Mouse (Mus musculus) hindbrain, embryonic 14.5 days (tissue): Measurements from ENCODE around the gene Wipi1. TPM values are rescaled to one million over a fixed set of nuclear protein-coding genes. Genes with fewer than 3 reads are reported as not detected.

Experiments
- ATAC-seq: fragments of 200-750 bp; cut with Nextera tagmentation; 2 replicates; pipeline ENCODE4 v1.8.0; 2017; ENCODE audit warnings: moderate number of reproducible peaks, mild to moderate bottlenecking, moderate TSS enrichment, moderate library complexity; ENCODE audit not compliant: low FRiP score
- DNase-seq: peaks from one replicate; pipeline ENCODE4 v3.0.0-alpha.2; 2015; ENCODE audit warnings: low spot score
- H3K27ac ChIP-seq: fragments of 300-500 bp; sonication (generic); 2 replicates; pipeline ENCODE4 v1.5.1; 2014; ENCODE audit warnings: mild to moderate bottlenecking, moderate library complexity
- H3K27me3 ChIP-seq: fragments of 300-500 bp; sonication (generic); 2 replicates; pipeline ENCODE4 v1.6.1; 2014; ENCODE audit warnings: mild to moderate bottlenecking, low read length, mixed read lengths; ENCODE audit not compliant: control insufficient read depth, insufficient read depth
- H3K36me3 ChIP-seq: fragments of 300-500 bp; sonication (generic); replicated peaks from 2 replicates; pipeline ENCODE4 v1.6.1; 2014; ENCODE audit not compliant: control insufficient read depth, insufficient read depth
- H3K4me1 ChIP-seq: fragments of 300-500 bp; sonication (generic); replicated peaks from 2 replicates; pipeline ENCODE4 v1.6.1; 2014; ENCODE audit warnings: antibody characterized with exemption, low read length, mixed read lengths; ENCODE audit not compliant: control insufficient read depth, insufficient read depth
- H3K4me2 ChIP-seq: fragments of 300-500 bp; sonication (generic); replicated peaks from 2 replicates; pipeline ENCODE4 v1.6.1; 2014; ENCODE audit warnings: mild to moderate bottlenecking, moderate library complexity
- H3K4me3 ChIP-seq: fragments of 300-500 bp; sonication (generic); replicated peaks from 2 replicates; pipeline ENCODE4 v1.5.1; 2014; ENCODE audit warnings: mild to moderate bottlenecking, low read length
- H3K9ac ChIP-seq: fragments of 300-500 bp; sonication (generic); 2 replicates; pipeline ENCODE4 v1.6.1; 2014
- H3K9me3 ChIP-seq: fragments of 300-500 bp; sonication (generic); 2 replicates; pipeline ENCODE4 v1.6.1; 2016; ENCODE audit warnings: low read length; ENCODE audit not compliant: control insufficient read depth
- whole genome bisulfite sequencing: fragments of 180-500 bp; shearing (Covaris S2); extraction: QIAGEN DNeasy Blood & Tissue Kit; methylation state at CpG from one replicate; pipeline ENCODE4 v1.1.7; 2014; 5-methylcytosine and 5-hydroxymethylcytosine counted together
- polyA plus RNA-seq: library from polyadenylated mRNA; unstranded; fragments of >200 nt; fragmentation: Nextera tagmentation; extraction: Ambion mirVana; gene quantifications from 2 replicates; pipeline ENCODE4 v1.2.1, GENCODE M21; 2014

The Wipi1 gene
- polyA plus RNA-seq, 1 experiment from 2014 or later, result 13.2 TPM

DNA sequence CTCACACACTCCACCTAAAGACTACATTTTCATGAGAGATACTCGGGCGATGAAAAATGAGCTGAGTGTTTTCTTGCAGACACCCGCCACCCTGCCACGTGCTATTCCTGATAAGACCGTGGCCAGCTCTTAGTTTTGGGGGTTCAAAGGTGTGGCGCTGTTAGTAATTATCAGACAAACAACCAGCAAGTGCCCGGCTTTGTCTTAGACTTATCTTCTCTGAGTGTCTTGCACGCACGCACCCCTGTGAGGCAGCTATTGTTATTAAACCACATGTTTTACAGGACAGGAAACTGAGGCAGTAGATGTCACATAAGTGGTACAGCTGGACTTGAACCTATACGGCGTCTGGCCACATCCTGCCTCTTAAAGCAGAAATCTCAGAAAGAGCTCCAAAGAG, 54.3 kb downstream of the Wipi1 start:
- no peaks in the 10 kb centered on the region for H3K27me3 ChIP-seq
- no peak overlapping the region for H3K9ac ChIP-seq
- ATAC-seq (no peak), DNase-seq (no peak)
- no peaks in the 10 kb centered on the region for H3K4me1 ChIP-seq
- no peak overlapping the region for H3K4me3 ChIP-seq
- 86% methylated on average over 11 of the region's 11 CpGs for WGBS
- H3K9me3 ChIP-seq, result no peaks in the 10 kb centered on the region
- H3K36me3 ChIP-seq, result no peaks in the 10 kb centered on the region
- H3K27ac ChIP-seq, result no peak overlapping the region
- H3K4me2 ChIP-seq, result no peak overlapping the region

GRCm38 (mm10) chr11:109556130-109556529, 55.6 kb downstream of the Wipi1 start:
- no peak overlapping the region for H3K4me2 ChIP-seq
- H3K27me3 ChIP-seq, result no peaks in the 10 kb centered on the region
- ATAC-seq (no peak), DNase-seq (no peak)
- no peak overlapping the region for H3K27ac ChIP-seq
- 92% methylated on average over 6 of the region's 6 CpGs for WGBS
- H3K9ac ChIP-seq, result no peak overlapping the region
- no peaks in the 10 kb centered on the region for H3K36me3 ChIP-seq
- H3K4me3 ChIP-seq, result no peak overlapping the region
- H3K9me3 ChIP-seq, result no peaks in the 10 kb centered on the region
- H3K4me1 ChIP-seq, result no peaks in the 10 kb centered on the region

GRCm38 (mm10) chr11:109554443-109554842, 57.3 kb downstream of the Wipi1 start:
- WGBS, result 61% methylated on average over 3 of the region's 3 CpGs
- H3K27ac ChIP-seq, result no peak overlapping the region
- H3K27me3 ChIP-seq, result no peaks in the 10 kb centered on the region
- H3K9me3 ChIP-seq, result no peaks in the 10 kb centered on the region
- H3K4me2 ChIP-seq, result no peak overlapping the region
- no peaks in the 10 kb centered on the region for H3K4me1 ChIP-seq
- no peaks in the 10 kb centered on the region for H3K36me3 ChIP-seq
- no peak overlapping the region for H3K4me3 ChIP-seq
- DNase-seq (no peak), ATAC-seq (no peak)
- no peak overlapping the region for H3K9ac ChIP-seq

DNA sequence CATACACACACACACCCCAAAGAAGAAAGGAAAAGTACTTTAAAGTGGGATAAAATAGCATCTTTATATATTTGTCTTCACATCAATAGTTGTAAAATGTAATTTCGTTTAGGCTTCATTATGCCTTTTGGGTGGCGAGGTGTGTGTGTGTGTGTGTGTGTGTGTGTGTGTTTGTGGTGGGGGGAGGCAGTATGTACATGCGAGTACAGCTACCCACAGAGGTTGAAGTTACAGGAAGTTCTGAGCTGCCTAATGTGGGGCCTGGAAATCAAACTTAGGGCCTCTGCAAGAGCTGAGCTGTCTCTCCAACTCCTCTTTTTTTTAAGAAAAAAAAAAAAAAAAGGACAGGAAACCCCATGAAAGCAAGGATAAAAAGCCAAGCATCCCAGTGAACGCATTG, 57.8 kb downstream of the Wipi1 start:
- DNase-seq, result no peak
- WGBS, result 78% methylated on average over 4 of the region's 4 CpGs
- Histone ChIP-seq H3K27ac (no peak overlapping the region), H3K4me3 (no peak overlapping the region), H3K36me3 (no peaks in the 10 kb centered on the region), H3K4me2 (no peak overlapping the region), H3K9me3 (no peaks in the 10 kb centered on the region), H3K9ac (no peak overlapping the region), H3K4me1 (no peaks in the 10 kb centered on the region), H3K27me3 (no peaks in the 10 kb centered on the region)
- ATAC-seq, result no peak

GRCm38 (mm10) chr11:109549599-109550290, 62.0 kb downstream of the Wipi1 start:
- H3K27ac ChIP-seq, result no peak overlapping the region
- H3K36me3 ChIP-seq, result no peaks in the 10 kb centered on the region
- no peaks in the 10 kb centered on the region for H3K4me1 ChIP-seq
- H3K27me3 ChIP-seq, result no peaks in the 10 kb centered on the region
- DNase-seq (no peak), ATAC-seq (no peak)
- no peak overlapping the region for H3K4me2 ChIP-seq
- H3K9me3 ChIP-seq, result no peaks in the 10 kb centered on the region
- no peak overlapping the region for H3K4me3 ChIP-seq
- 80% methylated on average over 5 of the region's 5 CpGs for WGBS
- no peak overlapping the region for H3K9ac ChIP-seq

- Histone ChIP-seq H3K36me3 (no peaks in the 10 kb centered on the region), H3K9me3 (no peaks in the 10 kb centered on the region), H3K9ac (no peak overlapping the region), H3K4me2 (no peak overlapping the region), H3K27ac (no peak overlapping the region), H3K4me1 (no peaks in the 10 kb centered on the region), H3K27me3 (no peaks in the 10 kb centered on the region), H3K4me3 (no peak overlapping the region)
- ATAC-seq (no peak), DNase-seq (no peak)
- WGBS, result 100% methylated on average over 1 of the region's 1 CpGs
Observed at GRCm38 (mm10) chr11:109547652-109548051, 64.1 kb downstream of the Wipi1 start.

- ATAC-seq, result no peak
- no peaks in the 10 kb centered on the region for H3K27me3 ChIP-seq
- H3K27ac ChIP-seq, result no peak overlapping the region
- no peaks in the 10 kb centered on the region for H3K9me3 ChIP-seq
- no peak overlapping the region for H3K9ac ChIP-seq
- no peaks in the 10 kb centered on the region for H3K4me1 ChIP-seq
- no peaks in the 10 kb centered on the region for H3K36me3 ChIP-seq
- no peak overlapping the region for H3K4me2 ChIP-seq
- WGBS, result 56% methylated on average over 16 of the region's 16 CpGs
- H3K4me3 ChIP-seq, result no peak overlapping the region
- DNase-seq, result no peak
Observed at GRCm38 (mm10) chr11:109546305-109547001, 65.3 kb downstream of the Wipi1 start.

- ATAC-seq (no peak), DNase-seq (no peak)
- Histone ChIP-seq H3K4me2 (no peak overlapping the region), H3K27me3 (no peaks in the 10 kb centered on the region), H3K4me3 (no peak overlapping the region), H3K9ac (no peak overlapping the region), H3K27ac (no peak overlapping the region), H3K9me3 (no peaks in the 10 kb centered on the region), H3K4me1 (no peaks in the 10 kb centered on the region), H3K36me3 (no peaks in the 10 kb centered on the region)
- WGBS, result 78% methylated on average over 12 of the region's 12 CpGs
Observed at GRCm38 (mm10) chr11:109545700-109546143, 66.0 kb downstream of the Wipi1 start.

- Histone ChIP-seq H3K4me1 (no peaks in the 10 kb centered on the region), H3K27me3 (no peaks in the 10 kb centered on the region), H3K9me3 (no peaks in the 10 kb centered on the region), H3K27ac (no peak overlapping the region), H3K4me2 (no peak overlapping the region), H3K4me3 (no peak overlapping the region), H3K36me3 (no peaks in the 10 kb centered on the region), H3K9ac (no peak overlapping the region)
- ATAC-seq (no peak), DNase-seq (no peak)
- 79% methylated on average over 7 of the region's 7 CpGs for WGBS
Observed at GRCm38 (mm10) chr11:109545265-109545664, 66.5 kb downstream of the Wipi1 start.
